ENCODE assay signal across 17 mouse cellular contexts in genomic region chr17:25944366-25945163, GRCm38 (mm10). TPM values are rescaled to one million over a fixed set of nuclear protein-coding genes. Genes with fewer than 3 reads are reported as not detected.
DNase-seq lines count a peak whose midpoint lies in the region; ATAC-seq and TF ChIP-seq lines count a peak whose summit lies in the region.
"Had no signal": no experiment of that assay in that cellular context is flagged by ENCODE, and none has a peak within 500 bp of the region (broad histone marks: within the 10 kb centered on the region; RNA-seq: fewer than 3 reads in every experiment).

TSS of gene Pigq (minus strand) at chr17:25944936.
TSS of gene Nhlrc4 (minus strand) at chr17:25944961.

- no peak for ATAC-seq in kidney, postnatal 0 days (replicated peaks; ENCODE audit: low FRiP score, low read depth)
- ATAC-seq in liver, embryonic 14.5 days (ENCODE audit: insufficient read depth) = peak; percentile 57
- ATAC-seq in intestine, embryonic 16.5 days = no peak
- ATAC-seq: intestine, embryonic 15.5 days had no signal

- peak; percentile 60 for TF ChIP-seq EP300 in liver, embryonic 14.5 days (IDR thresholded peaks at IDR 0.05; ENCODE audit: low read depth)

- peak within 1 kb of the TSS; percentile 57 for H3K27ac ChIP-seq in gastrocnemius, adult 2 months
- peak within 1 kb of the TSS; percentile 71 for H3K27ac ChIP-seq in kidney, postnatal 0 days
- peak within 1 kb of the TSS; percentile 51 for H3K27ac ChIP-seq in embryonic facial prominence, embryonic 10.5 days (replicated peaks)
- H3K27ac ChIP-seq in liver, embryonic 14.5 days = peak within 1 kb of the TSS; percentile 99
- H3K27ac ChIP-seq in intestine, embryonic 16.5 days (ENCODE audit: low read length) = no peak within 1 kb of the TSS
- H3K27ac ChIP-seq: intestine, embryonic 15.5 days had no signal

- no peak for TF ChIP-seq CTCF in gastrocnemius, adult 2 months (IDR thresholded peaks at IDR 0.05)
- TF ChIP-seq CTCF in kidney, postnatal 0 days (IDR thresholded peaks at IDR 0.05; ENCODE audit: low read depth) = no peak
- TF ChIP-seq CTCF in liver, embryonic 14.5 days (IDR thresholded peaks at IDR 0.05; ENCODE audit: low read depth) = no peak

- DNase-seq in gastrocnemius, adult 2 months = no peak
- no peak for DNase-seq in gastrocnemius, postnatal 4 days (ENCODE audit: low spot score in 2 of 2)
- no peak for DNase-seq in kidney, postnatal 0 days (ENCODE audit: low spot score)
- DNase-seq in kidney, postnatal 4 days = no peak
- DNase-seq in embryonic facial prominence, embryonic 10.5 days (ENCODE audit: low spot score) = no peak
- DNase-seq in liver, embryonic 14.5 days (ENCODE audit: low read depth in 3 of 3, low spot score in 3 of 3) = peak; percentile 52 to 65 (median 63)
- no peak for DNase-seq in adipocyte (ENCODE audit: low spot score)
- DNase-seq: left cerebral cortex, postnatal 4 days; lung, postnatal 4 days; right cerebral cortex, postnatal 25 days; thymus, adult 2 months had no signal

- no peak within 1 kb of the TSS for H3K9ac ChIP-seq in kidney, postnatal 0 days (ENCODE audit: low read depth, low read length)
- H3K9ac ChIP-seq in liver, embryonic 14.5 days (replicated peaks) = peak within 1 kb of the TSS; percentile 87
- no peak within 1 kb of the TSS; the same call in 1 of the 2 replicates for H3K9ac ChIP-seq in intestine, embryonic 16.5 days (ENCODE audit: low read depth, low read length)
- H3K9ac ChIP-seq: intestine, embryonic 15.5 days had no signal

- intact Hi-C loops in gastrocnemius, adult 2 months (cut with DNase I) = no loop called here

- H3K27me3 ChIP-seq in kidney, postnatal 0 days (ENCODE audit: insufficient read depth, low read length) = no peaks in the 10 kb centered on the region
- peaks cover 1% of the 10 kb centered on the region for H3K27me3 ChIP-seq in embryonic facial prominence, embryonic 10.5 days (replicated peaks; ENCODE audit: low read depth, poor library complexity, severe bottlenecking)
- H3K27me3 ChIP-seq in liver, embryonic 14.5 days (ENCODE audit: control insufficient read depth, insufficient read depth, low read length) = peaks cover under 1% of the 10 kb centered on the region; the same call in 1 of the 2 replicates
- no peaks in the 10 kb centered on the region for H3K27me3 ChIP-seq in intestine, embryonic 16.5 days (replicated peaks; ENCODE audit: control insufficient read depth, insufficient read depth, low read length)
- H3K27me3 ChIP-seq: intestine, embryonic 15.5 days had no signal

- H3K4me1 ChIP-seq in kidney, postnatal 0 days (replicated peaks; ENCODE audit: insufficient read depth, low read length) = peaks cover 7% of the 10 kb centered on the region
- peaks cover 56% of the 10 kb centered on the region for H3K4me1 ChIP-seq in embryonic facial prominence, embryonic 10.5 days
- peaks cover 61 to 63% of the 10 kb centered on the region in 2 experiments for H3K4me1 ChIP-seq in liver, embryonic 14.5 days (replicated peaks; ENCODE audit: control insufficient read depth in 2 of 2, insufficient read depth in 2 of 2, low read length in 1 of 2)
- H3K4me1 ChIP-seq in intestine, embryonic 16.5 days (ENCODE audit: control insufficient read depth, insufficient read depth, low read length) = peaks cover 13% of the 10 kb centered on the region

- no peaks in the 10 kb centered on the region for H3K9me3 ChIP-seq in kidney, postnatal 0 days (replicated peaks; ENCODE audit: low read length)
- H3K9me3 ChIP-seq in embryonic facial prominence, embryonic 10.5 days = no peaks in the 10 kb centered on the region
- no peaks in the 10 kb centered on the region for H3K9me3 ChIP-seq in liver, embryonic 14.5 days (ENCODE audit: control insufficient read depth, low read length)
- H3K9me3 ChIP-seq in intestine, embryonic 16.5 days (ENCODE audit: control insufficient read depth, low read length) = no peaks in the 10 kb centered on the region
- H3K9me3 ChIP-seq: intestine, embryonic 15.5 days had no signal

- H3K4me2 ChIP-seq in kidney, postnatal 0 days (ENCODE audit: low read length) = no peak within 1 kb of the TSS
- H3K4me2 ChIP-seq in liver, embryonic 14.5 days (ENCODE audit: low read depth) = peak within 1 kb of the TSS; percentile 88
- H3K4me2 ChIP-seq in intestine, embryonic 16.5 days (ENCODE audit: low read depth, low read length) = no peak within 1 kb of the TSS
- H3K4me2 ChIP-seq: intestine, embryonic 15.5 days had no signal

- 63% methylated on average over 6 of the region's 6 CpGs for WGBS in kidney, postnatal 0 days
- 51% methylated on average over 6 of the region's 6 CpGs for WGBS in embryonic facial prominence, embryonic 10.5 days
- 34% methylated on average over 6 of the region's 6 CpGs for WGBS in liver, embryonic 14.5 days (ENCODE audit: insufficient replicate concordance)
- WGBS in intestine, embryonic 16.5 days = 45% methylated on average over 6 of the region's 6 CpGs

- H3K36me3 ChIP-seq in kidney, postnatal 0 days (ENCODE audit: insufficient read depth, low read length) = no peaks in the 10 kb centered on the region
- H3K36me3 ChIP-seq in embryonic facial prominence, embryonic 10.5 days (replicated peaks) = no peaks in the 10 kb centered on the region
- H3K36me3 ChIP-seq in liver, embryonic 14.5 days (replicated peaks; ENCODE audit: control insufficient read depth, insufficient read depth, low read depth) = peaks cover 16% of the 10 kb centered on the region
- no peaks in the 10 kb centered on the region for H3K36me3 ChIP-seq in intestine, embryonic 16.5 days (ENCODE audit: control insufficient read depth, insufficient read depth, low read length)
- H3K36me3 ChIP-seq: intestine, embryonic 15.5 days had no signal

- no peak within 1 kb of the TSS for H3K4me3 ChIP-seq in gastrocnemius, adult 2 months
- no peak within 1 kb of the TSS for H3K4me3 ChIP-seq in kidney, postnatal 0 days (replicated peaks; ENCODE audit: low read depth, low read length)
- 0 out of 2 replicates have a peak within 1 kb of the TSS, but pooled peaks have one; percentile 5 for H3K4me3 ChIP-seq in embryonic facial prominence, embryonic 10.5 days
- peak within 1 kb of the TSS; percentile 82 to 95; a peak in 3 of 4 replicates for H3K4me3 ChIP-seq in liver, embryonic 14.5 days (ENCODE audit: insufficient read depth in 1 of 2, low read depth in 2 of 2, low read length in 2 of 2)
- H3K4me3 ChIP-seq in intestine, embryonic 16.5 days (ENCODE audit: low read length) = no peak within 1 kb of the TSS
- H3K4me3 ChIP-seq: intestine, embryonic 15.5 days had no signal

RNA-seq across cellular contexts. Expression of gene Pigq, which starts in this region (rescaled TPM):
- 10 to 100 TPM; 21.0 to 28.6 TPM for total RNA-seq in gastrocnemius, adult 2 months (2021)
- total RNA-seq in gastrocnemius, postnatal 4 days (2021) = 10 to 100 TPM; 46.7 to 50.8 TPM
- 69.5 and 70.2 TPM in 2 replicates for polyA plus RNA-seq in kidney, postnatal 0 days (2015; fragmentation: Nextera tagmentation; extraction: Ambion mirVana)
- 62.9 and 69.3 TPM in 2 replicates for polyA plus RNA-seq in embryonic facial prominence, embryonic 10.5 days (2016; fragmentation: Nextera tagmentation; extraction: Ambion mirVana)
- 270 and 414 TPM in 2 replicates for polyA plus RNA-seq in liver, embryonic 14.5 days (2012; rRNA removed)
- 170 and 186 TPM in 2 replicates for polyA plus RNA-seq in liver, embryonic 14.5 days (2014; fragmentation: Nextera tagmentation; extraction: Ambion mirVana)
- polyA plus RNA-seq in intestine, embryonic 16.5 days (2015; fragmentation: Nextera tagmentation; extraction: Ambion mirVana) = 57.8 and 59.7 TPM in 2 replicates

RNA-seq across cellular contexts. Expression of gene Nhlrc4, which starts in this region (rescaled TPM):
- not detected for total RNA-seq in gastrocnemius, adult 2 months (2021)
- not detected for total RNA-seq in gastrocnemius, postnatal 4 days (2021)
- polyA plus RNA-seq in kidney, postnatal 0 days (2015; fragmentation: Nextera tagmentation; extraction: Ambion mirVana) = 1.1 and 2.5 TPM in 2 replicates
- 0.88 TPM in 1 of 2 replicates, not detected in the other for polyA plus RNA-seq in embryonic facial prominence, embryonic 10.5 days (2016; fragmentation: Nextera tagmentation; extraction: Ambion mirVana)
- 4.3 and 8.9 TPM in 2 replicates for polyA plus RNA-seq in liver, embryonic 14.5 days (2012; rRNA removed)
- polyA plus RNA-seq in liver, embryonic 14.5 days (2014; fragmentation: Nextera tagmentation; extraction: Ambion mirVana) = 1.9 and 4.6 TPM in 2 replicates
- 0.73 TPM in 1 of 2 replicates, not detected in the other for polyA plus RNA-seq in intestine, embryonic 16.5 days (2015; fragmentation: Nextera tagmentation; extraction: Ambion mirVana)
- total RNA-seq: gastrocnemius, adult 8-10 months; layer of hippocampus, postnatal 10 days; left cerebral cortex, postnatal 4 days; neutrophil, adult 5-6 weeks had no signal
- polyA plus RNA-seq: heart, postnatal 0 days had no signal

Comparison
In these comparisons a context has a peak if more than half of its experiments do, and no peak if none do; other contexts are left out.
1. DNase-seq: peak in liver, embryonic 14.5 days (3 of 3); none in gastrocnemius, adult 2 months (single experiment), gastrocnemius, postnatal 4 days (0 of 2), kidney, postnatal 0 days (single experiment), kidney, postnatal 4 days (0 of 2), embryonic facial prominence, embryonic 10.5 days (single experiment) and adipocyte (single experiment).
2. H3K4me3 ChIP-seq: peak in embryonic facial prominence, embryonic 10.5 days (single experiment) and liver, embryonic 14.5 days (2 of 2); none in gastrocnemius, adult 2 months (single experiment), kidney, postnatal 0 days (single experiment) and intestine, embryonic 16.5 days (single experiment).